Mouse (Mus musculus): ENCODE results near the gene Doc2g.

- TF ChIP-seq GATA1 (IDR thresholded peaks at IDR 0.05; ENCODE audit: low read length) (no peak), TAL1 (IDR thresholded peaks at IDR 0.05; ENCODE audit: low read length) (no peak)
Observed at GRCm38 (mm10) chr19:3980917-3981316, 22.2 kb upstream of the Doc2g start.

Measured in erythroblast, embryonic 14.5 days (primary cell).